Mouse (Mus musculus): ENCODE measurements at regions not wholly inside any gene's neighbourhood (a gene's known extent, or its start where the extent isn't known, plus 50 kb on each side); places are given as distances from the start of the nearest gene placed in this dataset.

GRCm38 (mm10) chr2:169057831-169058230 is 102.4 kb upstream of the Zfp64 start:
- Histone ChIP-seq H3K4me3 (replicated peaks in 1 of 3; ENCODE audit: low read depth in 2 of 3, low read length in 2 of 3, poor library complexity in 1 of 3) (no peak overlapping the region), H3K27me3 (replicated peaks) (no peaks in the 10 kb centered on the region), H3K4me1 (ENCODE audit: control insufficient read depth in 1 of 2, insufficient read depth in 2 of 2) (no peaks in the 10 kb centered on the region), H3K27ac (ENCODE audit: insufficient read depth, low read depth) (no peak overlapping the region), H3K4me2 (ENCODE audit: insufficient read depth, low read depth, poor library complexity, severe bottlenecking) (no peak overlapping the region), H3K9ac (ENCODE audit: insufficient read depth, low read depth) (no peak overlapping the region), H3K79me2 (replicated peaks; ENCODE audit: control insufficient read depth, extremely low read depth, insufficient read depth, poor library complexity, severe bottlenecking) (no peaks in the 10 kb centered on the region), H3K9me3 (replicated peaks; ENCODE audit: low read length) (peaks cover 79% of the 10 kb centered on the region), H3K36me3 (replicated peaks in 1 of 2; ENCODE audit: control insufficient read depth in 1 of 2, insufficient read depth in 1 of 2, low read length in 1 of 2) (no peaks in the 10 kb centered on the region)
- no peak for TF ChIP-seq TCF12 (IDR thresholded peaks at IDR 0.05; ENCODE audit: low read depth, low read length)
- no peak for TF ChIP-seq UBTF (IDR thresholded peaks at IDR 0.05; ENCODE audit: low read depth, low read length)
- TF ChIP-seq HCFC1 (IDR thresholded peaks at IDR 0.05; ENCODE audit: low read depth, low read length) = no peak
- no peak for TF ChIP-seq E2F4 (IDR thresholded peaks at IDR 0.05; ENCODE audit: insufficient replicate concordance, low read depth, low read length)
- no peak for TF ChIP-seq MYC (IDR thresholded peaks at IDR 0.05; ENCODE audit: low read depth, low read length)
- no peak for TF ChIP-seq NRF1 (IDR thresholded peaks at IDR 0.05; ENCODE audit: low read depth, low read length)
- no peak for TF ChIP-seq MAFK (IDR thresholded peaks at IDR 0.05; ENCODE audit: insufficient replicate concordance, low read length)
- TF ChIP-seq NELFE (IDR thresholded peaks at IDR 0.05; ENCODE audit: low read depth, low read length) = no peak
- in situ Hi-C loops (cut with MboI; ENCODE audit: low pct_ligation_motif_present, low pct_unique_long_range_greater_than_20kb, low sequenced_read_pairs) (no loop called here), dilution Hi-C loops (cut with MboI; ENCODE audit: extremely low pct_ligation_motif_present, extremely low pct_unique_long_range_greater_than_20kb, low sequenced_read_pairs) (no loop called here)
- no peak for DNase-seq (ENCODE audit: extremely low read depth)

- in situ Hi-C loops (cut with MboI; ENCODE audit: low pct_ligation_motif_present, low pct_unique_long_range_greater_than_20kb, low sequenced_read_pairs) (no loop called here), dilution Hi-C loops (cut with MboI; ENCODE audit: extremely low pct_ligation_motif_present, extremely low pct_unique_long_range_greater_than_20kb, low sequenced_read_pairs) (no loop called here)
- H3K79me2 ChIP-seq (replicated peaks; ENCODE audit: control insufficient read depth, extremely low read depth, insufficient read depth, poor library complexity, severe bottlenecking) = no peaks in the 10 kb centered on the region
- TF ChIP-seq JUN (IDR thresholded peaks at IDR 0.05; ENCODE audit: insufficient read depth, low read depth, low read length) (no peak), ZMIZ1 (IDR thresholded peaks at IDR 0.05; ENCODE audit: low read depth, low read length) (no peak), MAZ (IDR thresholded peaks at IDR 0.05; ENCODE audit: low read depth, low read length) (no peak), ELF1 (IDR thresholded peaks at IDR 0.05; ENCODE audit: low read depth, low read length) (no peak), CHD1 (IDR thresholded peaks at IDR 0.05; ENCODE audit: low read depth, low read length) (no peak), ZNF384 (IDR thresholded peaks at IDR 0.05; ENCODE audit: low read depth, low read length) (no peak), JUND (conservative IDR thresholded peaks at IDR 0.05; ENCODE audit: low read depth, low read length) (no peak), MEF2A (IDR thresholded peaks at IDR 0.05; ENCODE audit: borderline replicate concordance, low read depth, low read length) (no peak), SIN3A (IDR thresholded peaks at IDR 0.05; ENCODE audit: low read length) (no peak), UBTF (IDR thresholded peaks at IDR 0.05; ENCODE audit: low read depth, low read length) (no peak), SMC3 (IDR thresholded peaks at IDR 0.05; ENCODE audit: low read depth, low read length) (no peak), ZC3H11A (IDR thresholded peaks at IDR 0.05; ENCODE audit: low read depth, low read length) (no peak), IRF4 (IDR thresholded peaks at IDR 0.05; ENCODE audit: low read depth, low read length) (no peak), MXI1 (IDR thresholded peaks at IDR 0.05; ENCODE audit: low read depth, low read length) (no peak), POLR2A (IDR thresholded peaks at IDR 0.05; ENCODE audit: low read depth, low read length) (no peak), E2F4 (IDR thresholded peaks at IDR 0.05; ENCODE audit: insufficient replicate concordance, low read depth, low read length) (no peak), ZKSCAN1 (IDR thresholded peaks at IDR 0.05; ENCODE audit: borderline replicate concordance, low read depth, low read length) (no peak), MAFK (IDR thresholded peaks at IDR 0.05; ENCODE audit: insufficient replicate concordance, low read length) (no peak), KAT2A (IDR thresholded peaks at IDR 0.05; ENCODE audit: insufficient replicate concordance, low read length) (no peak), TCF12 (IDR thresholded peaks at IDR 0.05; ENCODE audit: low read depth, low read length) (no peak)
- H3K4me2 ChIP-seq (ENCODE audit: insufficient read depth, low read depth, poor library complexity, severe bottlenecking) = no peak overlapping the region
- H3K27ac ChIP-seq (ENCODE audit: insufficient read depth, low read depth) = no peak overlapping the region
- no peak overlapping the region for H3K9ac ChIP-seq (ENCODE audit: insufficient read depth, low read depth)
- no peak overlapping the region for H3K4me3 ChIP-seq (replicated peaks in 1 of 3; ENCODE audit: low read depth in 2 of 3, low read length in 2 of 3, poor library complexity in 1 of 3)
- DNase-seq (ENCODE audit: extremely low read depth) = no peak
- H3K4me1 ChIP-seq (ENCODE audit: control insufficient read depth in 1 of 2, insufficient read depth in 2 of 2) = no peaks in the 10 kb centered on the region
- no peaks in the 10 kb centered on the region for H3K36me3 ChIP-seq (replicated peaks in 1 of 2; ENCODE audit: control insufficient read depth in 1 of 2, insufficient read depth in 1 of 2, low read length in 1 of 2)
- no peaks in the 10 kb centered on the region for H3K27me3 ChIP-seq (replicated peaks)
- H3K9me3 ChIP-seq (replicated peaks; ENCODE audit: low read length) = peaks cover 77% of the 10 kb centered on the region
Observed at GRCm38 (mm10) chr2:169049947-169050346, 94.6 kb upstream of the Zfp64 start.

Measured in CH12.LX (cell line).